Mouse (Mus musculus) intestine, embryonic 16.5 days (tissue): ENCODE measurements around the gene Prg3. TPM values are rescaled to one million over a fixed set of nuclear protein-coding genes. Genes with fewer than 3 reads are reported as not detected.

Experiments
- ATAC-seq: fragments of 200-750 bp; cut with Nextera tagmentation; 2 replicates; pipeline ENCODE4 v1.8.0; 2017; ENCODE audit warnings: moderate TSS enrichment, moderate library complexity
- H3K27ac ChIP-seq: fragments of 300-500 bp; sonication (generic); 2 replicates; pipeline ENCODE4 v1.5.1; 2014; ENCODE audit warnings: mild to moderate bottlenecking, low read length
- H3K27me3 ChIP-seq: fragments of 300-500 bp; sonication (generic); replicated peaks from 2 replicates; pipeline ENCODE4 v1.6.1; 2014; ENCODE audit warnings: low read length, control low read depth, mixed read lengths; ENCODE audit not compliant: control insufficient read depth, insufficient read depth
- H3K36me3 ChIP-seq: fragments of 300-500 bp; sonication (generic); 2 replicates; pipeline ENCODE4 v1.6.1; 2014; ENCODE audit warnings: low read length, control low read depth; ENCODE audit not compliant: control insufficient read depth, insufficient read depth
- H3K4me1 ChIP-seq: fragments of 300-500 bp; sonication (generic); 2 replicates; pipeline ENCODE4 v1.6.1; 2014; ENCODE audit warnings: low read length, control low read depth, mixed read lengths; ENCODE audit not compliant: control insufficient read depth, insufficient read depth
- H3K4me2 ChIP-seq: fragments of 300-500 bp; sonication (generic); 2 replicates; pipeline ENCODE4 v1.6.1; 2014; ENCODE audit warnings: low read depth, low read length, control low read depth
- H3K4me3 ChIP-seq: fragments of 300-500 bp; sonication (generic); 2 replicates; pipeline ENCODE4 v1.5.1; 2014; ENCODE audit warnings: mild to moderate bottlenecking, low read length
- H3K9ac ChIP-seq: fragments of 300-500 bp; sonication (generic); 2 replicates; pipeline ENCODE4 v1.6.1; 2014; ENCODE audit warnings: low read depth, low read length
- H3K9me3 ChIP-seq: fragments of 300-500 bp; sonication (generic); 2 replicates; pipeline ENCODE4 v1.6.1; 2016; ENCODE audit warnings: low read length, control low read depth; ENCODE audit not compliant: control insufficient read depth
- WGBS: fragments of 180-500 bp; shearing (Covaris S2); extraction: QIAGEN DNeasy Blood & Tissue Kit; methylation state at CpG from one replicate; pipeline ENCODE4 v1.1.7; 2014; 5-methylcytosine and 5-hydroxymethylcytosine counted together
- polyA plus RNA-seq: library from polyadenylated mRNA; unstranded; fragments of >200 nt; fragmentation: Nextera tagmentation; extraction: Ambion mirVana; gene quantifications from 2 replicates; pipeline ENCODE4 v1.2.1, GENCODE M21; 2015

Prg3 gene
- polyA plus RNA-seq, 1 experiment from 2014 or later: not detected

- no peak overlapping the region for H3K4me2 ChIP-seq
- peaks cover 15% of the 10 kb centered on the region for H3K4me1 ChIP-seq
- H3K27me3 ChIP-seq: no peaks in the 10 kb centered on the region
- H3K27ac ChIP-seq: no peak overlapping the region
- no peak for ATAC-seq
- no peak overlapping the region for H3K9ac ChIP-seq
- no peaks in the 10 kb centered on the region for H3K9me3 ChIP-seq
- no peak overlapping the region for H3K4me3 ChIP-seq
- no peaks in the 10 kb centered on the region for H3K36me3 ChIP-seq
- 69% methylated on average over 5 of the region's 5 CpGs for WGBS
Measured at GRCm38 (mm10) chr2:85027281-85027680, 39.3 kb downstream of the Prg3 start.

- Histone ChIP-seq H3K9me3 (no peaks in the 10 kb centered on the region), H3K4me1 (peaks cover 15% of the 10 kb centered on the region), H3K27ac (no peak overlapping the region), H3K27me3 (no peaks in the 10 kb centered on the region), H3K36me3 (no peaks in the 10 kb centered on the region), H3K9ac (no peak overlapping the region), H3K4me2 (no peak overlapping the region), H3K4me3 (no peak overlapping the region)
- peak; percentile 70 for ATAC-seq
- 22% methylated on average over 6 of the region's 6 CpGs for WGBS
Measured at GRCm38 (mm10) chr2:85029897-85030296, 41.9 kb downstream of the Prg3 start.

GRCm38 (mm10) chr2:85030989-85031388, 43.0 kb downstream of the Prg3 start:
- H3K4me2 ChIP-seq: no peak overlapping the region
- no peak overlapping the region for H3K4me3 ChIP-seq
- H3K27me3 ChIP-seq: no peaks in the 10 kb centered on the region
- H3K36me3 ChIP-seq: no peaks in the 10 kb centered on the region
- WGBS: 57% methylated on average over 6 of the region's 6 CpGs
- H3K4me1 ChIP-seq: peaks cover 15% of the 10 kb centered on the region
- H3K27ac ChIP-seq: no peak overlapping the region
- ATAC-seq: no peak
- no peaks in the 10 kb centered on the region for H3K9me3 ChIP-seq
- H3K9ac ChIP-seq: no peak overlapping the region

GRCm38 (mm10) chr2:85033121-85033520, 45.1 kb downstream of the Prg3 start:
- H3K4me1 ChIP-seq: peaks cover 17% of the 10 kb centered on the region
- no peak overlapping the region for H3K4me2 ChIP-seq
- H3K27ac ChIP-seq: no peak overlapping the region
- ATAC-seq: no peak
- no peaks in the 10 kb centered on the region for H3K36me3 ChIP-seq
- H3K4me3 ChIP-seq: no peak overlapping the region
- no peak overlapping the region for H3K9ac ChIP-seq
- 77% methylated on average over 2 of the region's 2 CpGs for WGBS
- H3K27me3 ChIP-seq: no peaks in the 10 kb centered on the region
- H3K9me3 ChIP-seq: no peaks in the 10 kb centered on the region

GRCm38 (mm10) chr2:85034169-85034568, 46.2 kb downstream of the Prg3 start:
- no peak for ATAC-seq
- H3K27me3 ChIP-seq: no peaks in the 10 kb centered on the region
- H3K4me1 ChIP-seq: peaks cover 22% of the 10 kb centered on the region
- no peaks in the 10 kb centered on the region for H3K36me3 ChIP-seq
- no peaks in the 10 kb centered on the region for H3K9me3 ChIP-seq
- H3K9ac ChIP-seq: no peak overlapping the region
- no peak overlapping the region for H3K4me2 ChIP-seq
- H3K27ac ChIP-seq: no peak overlapping the region
- no peak overlapping the region for H3K4me3 ChIP-seq
- 81% methylated on average over 7 of the region's 7 CpGs for WGBS

GRCm38 (mm10) chr2:85036507-85037046, 48.6 kb downstream of the Prg3 start:
- Histone ChIP-seq H3K4me1 (peaks cover 7% of the 10 kb centered on the region), H3K9me3 (no peaks in the 10 kb centered on the region), H3K27me3 (no peaks in the 10 kb centered on the region), H3K36me3 (peaks cover 18% of the 10 kb centered on the region), H3K4me3 (peak overlapping the region; percentile 81), H3K9ac (peak overlapping the region; percentile 95), H3K27ac (no peak overlapping the region; the same call in 1 of the 2 replicates), H3K4me2 (peak overlapping the region; percentile 63)
- peak; percentile 37 for ATAC-seq
- WGBS: 7% methylated on average over 11 of the region's 11 CpGs

- Histone ChIP-seq H3K9ac (peak within 1 kb of the TSS; percentile 95), H3K4me1 (peaks cover 7% of the 10 kb centered on the region), H3K4me3 (peak within 1 kb of the TSS; percentile 81), H3K27ac (peak within 1 kb of the TSS; percentile 81), H3K4me2 (peak within 1 kb of the TSS; percentile 68), H3K36me3 (peaks cover 26% of the 10 kb centered on the region), H3K9me3 (no peaks in the 10 kb centered on the region), H3K27me3 (no peaks in the 10 kb centered on the region)
- ATAC-seq: peak; percentile 96
- WGBS: 1% methylated on average over 66 of the region's 66 CpGs
Measured at GRCm38 (mm10) chr2:85037047-85038026, 49.3 kb downstream of the Prg3 start, which contains the start of the genes Ssrp1 and P2rx3. Ssrp1 (plus strand) TSS chr2:85037234. P2rx3 (minus strand) TSS chr2:85037462.

GRCm38 (mm10) chr2:85038336-85038735, 50.3 kb downstream of the Prg3 start:
- ATAC-seq: no peak
- Histone ChIP-seq H3K9ac (peak overlapping the region; percentile 95), H3K4me3 (peak overlapping the region; percentile 81), H3K36me3 (peaks cover 28% of the 10 kb centered on the region), H3K9me3 (no peaks in the 10 kb centered on the region), H3K27me3 (no peaks in the 10 kb centered on the region), H3K4me2 (peak overlapping the region; percentile 68), H3K4me1 (peaks cover 7% of the 10 kb centered on the region), H3K27ac (no peak overlapping the region)
- 76% methylated on average over 13 of the region's 13 CpGs for WGBS
